ENCODE assay signal across 8 mouse cellular contexts in genomic region chr10:19934384-19935294, GRCm38 (mm10). TPM values are rescaled to one million over a fixed set of nuclear protein-coding genes. Genes with fewer than 3 reads are reported as not detected.
DNase-seq lines count a peak whose midpoint lies in the region; ATAC-seq and TF ChIP-seq lines count a peak whose summit lies in the region.

Map3k5 (plus strand) TSS chr10:19934472.

- TF ChIP-seq CTCF in E14TG2a.4 (conservative IDR thresholded peaks at IDR 0.05; ENCODE audit: low read length), result no peak

- no peaks in the 10 kb centered on the region for H3K36me3 ChIP-seq in E14TG2a.4 (ENCODE audit: insufficient read depth, low read length)
- no peaks in the 10 kb centered on the region for H3K36me3 ChIP-seq in embryonic facial prominence, embryonic 14.5 days (ENCODE audit: control insufficient read depth, insufficient read depth, low read length)
- H3K36me3 ChIP-seq in lung, embryonic 15.5 days, result no peaks in the 10 kb centered on the region

- H3K4me3 ChIP-seq in E14TG2a.4 (replicated peaks; ENCODE audit: low read length), result peak within 1 kb of the TSS; percentile 84
- peak within 1 kb of the TSS; percentile 77 for H3K4me3 ChIP-seq in embryonic facial prominence, embryonic 14.5 days (ENCODE audit: low read depth, low read length)
- H3K4me3 ChIP-seq in lung, embryonic 15.5 days, result peak within 1 kb of the TSS; percentile 84

- H3K9ac ChIP-seq in embryonic facial prominence, embryonic 14.5 days (ENCODE audit: low read depth, low read length), result peak within 1 kb of the TSS; percentile 72
- peak within 1 kb of the TSS; percentile 70 for H3K9ac ChIP-seq in lung, embryonic 15.5 days

- H3K27ac ChIP-seq in embryonic facial prominence, embryonic 14.5 days (replicated peaks; ENCODE audit: low read depth, low read length), result peak within 1 kb of the TSS; percentile 72
- H3K27ac ChIP-seq in lung, embryonic 15.5 days, result peak within 1 kb of the TSS; percentile 89

- under 1% methylated on average over 25 of the region's 95 CpGs for WGBS in embryonic facial prominence, embryonic 14.5 days
- under 1% methylated on average over 71 of the region's 95 CpGs for WGBS in lung, embryonic 15.5 days

- peak; percentile 79 for DNase-seq in adrenal gland, postnatal 14 days
- no peak for DNase-seq in embryonic facial prominence, embryonic 14.5 days (ENCODE audit: low spot score)
- peak; percentile 61 to 65 for DNase-seq in heart, postnatal 10 days
- DNase-seq in layer of hippocampus, adult 18-20 months (ENCODE audit: low spot score in 2 of 2), result peak; percentile 14 to 42
- DNase-seq in ovary, postnatal 14 days (ENCODE audit: low spot score), result peak; percentile 33
- DNase-seq in urinary bladder, postnatal 4 days (ENCODE audit: low spot score in 2 of 2), result no peak

- H3K4me1 ChIP-seq in E14TG2a.4 (replicated peaks; ENCODE audit: low read depth, low read length), result peaks cover 6% of the 10 kb centered on the region
- peaks cover 16% of the 10 kb centered on the region for H3K4me1 ChIP-seq in embryonic facial prominence, embryonic 14.5 days (ENCODE audit: control insufficient read depth, insufficient read depth, low read length)
- peaks cover 17% of the 10 kb centered on the region for H3K4me1 ChIP-seq in lung, embryonic 15.5 days

- H3K4me2 ChIP-seq in embryonic facial prominence, embryonic 14.5 days (ENCODE audit: low read depth, low read length), result peak within 1 kb of the TSS; percentile 81
- peak within 1 kb of the TSS; percentile 99 for H3K4me2 ChIP-seq in lung, embryonic 15.5 days

- peaks cover 76% of the 10 kb centered on the region for H3K27me3 ChIP-seq in E14TG2a.4 (ENCODE audit: insufficient read depth, low read length)
- H3K27me3 ChIP-seq in embryonic facial prominence, embryonic 14.5 days (replicated peaks; ENCODE audit: control insufficient read depth, insufficient read depth, low read length), result no peaks in the 10 kb centered on the region; the same call in 1 of the 2 replicates
- peaks cover 7% of the 10 kb centered on the region; the same call in 1 of the 2 replicates for H3K27me3 ChIP-seq in lung, embryonic 15.5 days

- no peaks in the 10 kb centered on the region for H3K9me3 ChIP-seq in E14TG2a.4 (ENCODE audit: low read length)
- H3K9me3 ChIP-seq in embryonic facial prominence, embryonic 14.5 days (ENCODE audit: control insufficient read depth, low read length), result no peaks in the 10 kb centered on the region
- no peaks in the 10 kb centered on the region for H3K9me3 ChIP-seq in lung, embryonic 15.5 days

- intact Hi-C loops in heart, postnatal 10 days (cut with DNase I), result loop anchor here (1.0 to 2.0 kb wide), 2 partner anchors 139 to 190 kb away; no protein-coding TSS in a partner anchor

- peak; percentile 71 for ATAC-seq in embryonic facial prominence, embryonic 14.5 days (ENCODE audit: low read depth)
- peak; percentile 74 for ATAC-seq in lung, embryonic 15.5 days (ENCODE audit: borderline replicate concordance, extremely low read depth, low FRiP score, low TSS enrichment)

RNA-seq across cellular contexts. Expression of gene Map3k5, which starts in this region (rescaled TPM):
- 23.3 and 23.9 TPM in 2 replicates for total RNA-seq in adrenal gland, postnatal 14 days (2021)
- 2.5 and 2.6 TPM in 2 replicates for polyA plus RNA-seq in embryonic facial prominence, embryonic 14.5 days (2014; fragmentation: Nextera tagmentation; extraction: Ambion mirVana)
- 10 to 100 TPM; 27.1 to 31.5 TPM for total RNA-seq in heart, postnatal 10 days (2021)
- total RNA-seq in layer of hippocampus, adult 18-20 months (2021), result 10 to 100 TPM; 24.1 to 32.5 TPM
- 1.9 and 2.1 TPM in 2 replicates for polyA plus RNA-seq in lung, embryonic 15.5 days (2015; fragmentation: Nextera tagmentation; extraction: Ambion mirVana)

Comparison
In these comparisons a context has a peak if more than half of its experiments do, and no peak if none do; other contexts are left out.
1. DNase-seq: peak in adrenal gland, postnatal 14 days (single experiment), heart, postnatal 10 days (2 of 2), layer of hippocampus, adult 18-20 months (2 of 2) and ovary, postnatal 14 days (single experiment); none in embryonic facial prominence, embryonic 14.5 days (single experiment) and urinary bladder, postnatal 4 days (0 of 2).
2. Peak in every context shown above with its lines, with median percentiles within 50 percentile points of each other: H3K4me3 ChIP-seq.